Mouse (Mus musculus) embryonic facial prominence, embryonic 12.5 days (tissue): ENCODE data around the gene Rapgef2. TPM values are rescaled to one million over a fixed set of nuclear protein-coding genes. Genes with fewer than 3 reads are reported as not detected.

Source experiments
- ATAC-seq: fragments of 200-750 bp; cut with Nextera tagmentation; 2 replicates; pipeline ENCODE4 v1.8.0; 2017; ENCODE audit not compliant: insufficient number of reproducible peaks, insufficient read depth, low FRiP score, low TSS enrichment
- H3K27ac ChIP-seq: fragments of 300-500 bp; sonication (generic); 2 replicates; pipeline ENCODE4 v1.5.1; 2016; ENCODE audit warnings: mild to moderate bottlenecking
- H3K27me3 ChIP-seq: fragments of 300-500 bp; sonication (generic); 2 replicates; pipeline ENCODE4 v1.6.1; 2016; ENCODE audit warnings: mild to moderate bottlenecking, moderate library complexity
- H3K36me3 ChIP-seq: fragments of 300-500 bp; sonication (generic); 2 replicates; pipeline ENCODE4 v1.6.1; 2016; ENCODE audit warnings: mild to moderate bottlenecking
- H3K4me1 ChIP-seq: fragments of 300-500 bp; sonication (generic); 2 replicates; pipeline ENCODE4 v1.6.1; 2016
- H3K4me2 ChIP-seq: fragments of 300-500 bp; sonication (generic); replicated peaks from 2 replicates; pipeline ENCODE4 v1.6.1; 2016; ENCODE audit warnings: mild to moderate bottlenecking, moderate library complexity
- H3K4me3 ChIP-seq: fragments of 300-500 bp; sonication (generic); 2 replicates; pipeline ENCODE4 v1.5.1; 2016; ENCODE audit warnings: mild to moderate bottlenecking
- H3K9ac ChIP-seq: fragments of 300-500 bp; sonication (generic); 2 replicates; pipeline ENCODE4 v1.6.1; 2016; ENCODE audit warnings: mild to moderate bottlenecking, moderate library complexity
- H3K9me3 ChIP-seq: fragments of 300-500 bp; sonication (generic); 2 replicates; pipeline ENCODE4 v1.6.1; 2016; ENCODE audit warnings: mild to moderate bottlenecking, moderate library complexity
- WGBS: fragments of 180-500 bp; shearing (Covaris S2); methylation state at CpG from one replicate; pipeline ENCODE4 v1.1.7; 2016; 5-methylcytosine and 5-hydroxymethylcytosine counted together
- polyA plus RNA-seq: library from polyadenylated mRNA; unstranded; fragments of >200 nt; fragmentation: Nextera tagmentation; extraction: Ambion mirVana; gene quantifications from 2 replicates; pipeline ENCODE4 v1.2.1, GENCODE M21; 2016

Gene Rapgef2
- polyA plus RNA-seq, 1 experiment from 2014 or later: 11.1 TPM

DNA sequence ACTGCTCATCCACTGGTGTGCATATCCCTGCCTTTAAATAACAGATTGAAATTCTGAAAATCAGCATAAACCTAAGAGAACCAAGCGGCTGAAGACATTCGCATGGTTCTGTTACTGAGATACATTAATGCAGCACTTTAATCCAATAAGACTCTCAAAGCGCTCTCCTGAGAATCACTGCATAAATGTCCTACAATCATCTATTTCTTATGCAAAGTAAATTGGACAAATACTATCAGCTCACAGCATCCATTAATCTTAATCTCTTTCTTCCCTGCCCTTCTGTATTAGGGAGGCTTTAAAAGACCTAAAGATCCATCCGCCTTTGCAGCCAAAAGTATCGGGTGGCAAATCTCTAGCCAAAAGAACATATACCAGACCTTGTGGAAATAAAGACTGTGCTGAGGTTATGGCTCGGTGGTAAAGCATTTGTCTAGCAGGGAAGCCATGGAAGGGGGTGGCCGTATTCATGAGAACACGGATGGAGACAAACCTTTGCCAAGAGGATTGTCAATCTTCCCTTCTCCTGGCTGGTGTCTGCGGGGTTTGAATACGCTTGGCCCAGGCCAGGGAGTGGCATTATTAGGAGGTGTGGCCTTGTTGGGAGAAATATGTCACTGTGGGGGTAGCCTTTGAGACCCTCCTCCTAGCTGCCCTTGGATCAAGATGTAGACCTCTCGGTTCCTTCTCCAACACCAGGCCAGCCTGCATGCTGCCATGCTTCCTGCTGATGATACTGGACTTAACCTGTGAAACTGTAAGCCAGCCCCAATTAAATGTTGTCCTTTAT, 10.3 kb downstream of the Rapgef2 start:
- Histone ChIP-seq H3K9me3 (no peaks in the 10 kb centered on the region), H3K27ac (no peak overlapping the region), H3K27me3 (no peaks in the 10 kb centered on the region), H3K36me3 (no peaks in the 10 kb centered on the region), H3K4me2 (no peak overlapping the region), H3K4me1 (peaks cover 19% of the 10 kb centered on the region; the same call in 1 of the 2 replicates), H3K9ac (no peak overlapping the region), H3K4me3 (no peak overlapping the region)
- ATAC-seq: no peak
- 81% methylated on average over 11 of the region's 11 CpGs for WGBS

DNA sequence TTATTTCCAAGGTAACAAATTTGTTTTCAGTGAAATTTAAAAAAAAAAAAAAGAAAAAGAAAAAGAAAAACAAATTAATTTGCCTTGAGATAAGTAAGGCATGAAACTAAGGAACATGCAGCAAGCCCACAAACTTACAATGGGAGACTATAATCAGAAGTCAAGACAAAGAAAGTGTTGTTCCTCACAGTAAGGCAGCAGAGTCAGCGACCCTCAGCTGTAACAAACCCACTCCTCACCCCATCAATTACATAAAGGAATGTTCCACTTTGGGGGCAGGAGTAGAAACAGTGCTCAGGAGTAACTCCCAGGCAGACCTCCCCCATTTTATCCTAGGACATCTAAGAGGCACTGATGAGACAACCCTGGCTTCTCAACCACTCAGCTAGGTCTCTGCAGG, 13.0 kb downstream of the Rapgef2 start:
- 16% methylated on average over 1 of the region's 1 CpGs for WGBS
- Histone ChIP-seq H3K4me1 (peaks cover 19% of the 10 kb centered on the region; the same call in 1 of the 2 replicates), H3K4me2 (no peak overlapping the region), H3K9me3 (no peaks in the 10 kb centered on the region), H3K27ac (no peak overlapping the region), H3K4me3 (no peak overlapping the region), H3K9ac (no peak overlapping the region), H3K27me3 (no peaks in the 10 kb centered on the region), H3K36me3 (no peaks in the 10 kb centered on the region)
- ATAC-seq: no peak

DNA sequence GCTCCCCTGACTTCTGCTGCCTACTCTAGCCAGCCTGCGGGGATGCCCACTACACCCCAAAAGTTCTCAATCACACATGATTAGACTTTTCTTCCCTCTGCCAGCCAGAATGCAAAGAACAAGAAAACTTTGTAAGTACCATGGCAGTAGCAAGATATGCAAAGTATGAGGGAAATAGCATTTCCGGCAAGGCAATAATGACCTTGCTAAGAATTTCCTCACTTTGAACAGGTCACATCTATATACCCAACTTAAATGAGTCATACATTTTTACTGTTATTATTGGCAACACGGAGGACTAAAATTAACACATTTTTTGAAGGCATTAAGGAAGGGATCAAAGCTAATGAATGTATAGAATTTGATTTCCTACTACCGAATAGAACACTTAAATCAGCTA, 13.4 kb downstream of the Rapgef2 start:
- 70% methylated on average over 4 of the region's 4 CpGs for WGBS
- no peak overlapping the region for H3K27ac ChIP-seq
- H3K9me3 ChIP-seq: no peaks in the 10 kb centered on the region
- no peak for ATAC-seq
- H3K4me2 ChIP-seq: no peak overlapping the region
- no peaks in the 10 kb centered on the region for H3K36me3 ChIP-seq
- H3K9ac ChIP-seq: no peak overlapping the region
- no peaks in the 10 kb centered on the region for H3K27me3 ChIP-seq
- no peak overlapping the region for H3K4me3 ChIP-seq
- H3K4me1 ChIP-seq: peaks cover 15% of the 10 kb centered on the region; the same call in 1 of the 2 replicates

DNA sequence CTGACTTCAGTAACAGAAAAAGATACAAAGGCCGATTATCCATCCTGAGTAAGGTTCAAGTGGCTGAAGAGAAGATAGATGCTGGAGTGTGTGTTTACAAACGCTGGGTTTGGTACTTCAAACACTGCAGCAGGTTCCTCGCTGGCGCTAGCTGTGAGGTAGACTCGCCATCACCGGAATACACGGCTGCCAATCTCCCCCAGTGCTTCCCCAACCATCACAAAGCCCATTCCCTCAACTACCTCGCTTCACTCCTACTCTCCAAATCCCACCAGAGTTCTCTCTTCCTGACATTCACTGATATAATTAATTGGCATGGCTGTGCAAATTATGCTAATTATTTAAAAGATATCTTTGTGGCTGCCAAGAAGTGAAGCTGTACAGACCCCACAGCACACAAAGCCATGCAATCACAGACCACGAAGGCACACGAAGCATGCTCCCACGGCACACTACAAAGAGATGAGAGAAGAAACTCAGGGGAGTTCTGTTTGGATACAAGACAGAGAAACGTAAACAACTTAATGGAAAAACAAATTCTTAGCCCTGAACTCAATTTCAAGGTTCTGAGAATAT, 15.2 kb downstream of the Rapgef2 start:
- no peak for ATAC-seq
- no peak overlapping the region for H3K27ac ChIP-seq
- no peak overlapping the region for H3K4me2 ChIP-seq
- H3K4me1 ChIP-seq: peaks cover 13% of the 10 kb centered on the region; the same call in 1 of the 2 replicates
- 70% methylated on average over 12 of the region's 12 CpGs for WGBS
- H3K36me3 ChIP-seq: no peaks in the 10 kb centered on the region
- no peak overlapping the region for H3K4me3 ChIP-seq
- no peaks in the 10 kb centered on the region for H3K27me3 ChIP-seq
- H3K9me3 ChIP-seq: no peaks in the 10 kb centered on the region
- H3K9ac ChIP-seq: no peak overlapping the region

DNA sequence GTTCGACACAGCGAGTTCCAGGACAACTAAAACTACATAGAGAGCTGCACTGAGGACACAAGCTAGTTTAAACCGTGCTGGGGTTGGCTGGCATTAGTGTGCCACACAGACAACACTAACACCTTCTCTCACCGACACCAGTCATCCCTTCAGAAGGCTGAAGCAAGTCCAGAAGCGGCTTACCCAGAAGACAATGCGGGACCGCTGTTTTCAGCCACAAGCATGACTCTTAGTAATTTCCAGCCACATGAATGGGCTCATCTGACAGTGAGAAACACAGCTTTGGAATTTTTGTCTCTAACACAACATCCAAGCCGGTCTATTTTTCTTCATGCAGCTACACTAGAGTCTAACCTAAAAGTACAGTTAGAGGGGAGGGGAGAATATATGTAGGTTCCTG, 16.4 kb downstream of the Rapgef2 start:
- no peaks in the 10 kb centered on the region for H3K27me3 ChIP-seq
- H3K9ac ChIP-seq: no peak overlapping the region
- H3K4me1 ChIP-seq: peaks cover 9% of the 10 kb centered on the region; the same call in 1 of the 2 replicates
- no peaks in the 10 kb centered on the region for H3K36me3 ChIP-seq
- no peak for ATAC-seq
- no peak overlapping the region for H3K4me3 ChIP-seq
- 84% methylated on average over 8 of the region's 8 CpGs for WGBS
- H3K4me2 ChIP-seq: no peak overlapping the region
- H3K27ac ChIP-seq: no peak overlapping the region
- H3K9me3 ChIP-seq: no peaks in the 10 kb centered on the region

DNA sequence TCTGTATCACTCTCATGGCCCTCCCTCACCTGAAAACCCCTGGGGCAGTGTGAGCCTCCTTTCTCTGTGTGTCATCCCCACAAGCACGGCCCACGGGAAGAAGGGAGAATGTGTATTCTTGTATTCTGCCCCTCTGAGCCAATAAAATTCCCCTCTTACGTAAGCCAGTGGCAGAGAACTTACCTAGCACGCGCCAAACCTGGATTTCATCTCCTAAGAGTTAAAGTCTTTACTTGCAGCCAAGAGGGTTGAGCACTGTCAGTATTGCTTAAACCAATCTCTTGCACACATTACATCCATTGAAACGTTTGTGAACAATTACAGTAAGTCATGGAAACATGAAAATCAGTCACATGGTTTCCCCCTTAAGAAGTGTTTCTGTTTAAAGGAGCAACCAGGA, 19.3 kb downstream of the Rapgef2 start:
- Histone ChIP-seq H3K9ac (no peak overlapping the region), H3K4me3 (no peak overlapping the region), H3K27me3 (no peaks in the 10 kb centered on the region), H3K36me3 (no peaks in the 10 kb centered on the region), H3K9me3 (no peaks in the 10 kb centered on the region), H3K4me1 (0 out of 2 replicates have a peak, but pooled peaks cover 5% of the 10 kb centered on the region), H3K4me2 (no peak overlapping the region), H3K27ac (no peak overlapping the region)
- WGBS: 77% methylated on average over 6 of the region's 6 CpGs
- ATAC-seq: no peak

DNA sequence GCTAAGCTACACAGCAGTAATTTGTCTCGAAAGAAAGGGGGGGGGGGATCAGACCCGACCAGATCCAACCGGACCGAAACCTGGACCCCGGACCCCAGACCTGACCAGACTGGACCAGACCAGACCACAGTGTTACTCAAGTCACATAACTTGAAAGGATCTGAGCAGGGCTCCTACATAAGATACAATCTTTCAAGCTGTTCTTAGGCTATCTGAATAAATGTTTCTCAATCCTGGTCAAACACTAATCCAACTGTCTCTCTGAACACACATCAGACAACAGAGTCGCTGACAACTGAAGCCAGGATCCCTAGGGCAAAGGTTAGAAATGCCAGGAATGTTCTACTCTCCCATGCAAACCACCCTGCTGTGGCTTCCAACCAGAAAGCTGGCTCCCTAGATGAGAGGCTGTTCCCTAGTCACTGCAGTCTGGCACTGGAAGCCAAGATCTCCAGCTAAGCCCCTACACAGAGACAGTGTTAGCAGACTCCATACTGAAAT, 24.5 kb downstream of the Rapgef2 start:
- 68% methylated on average over 6 of the region's 6 CpGs for WGBS
- ATAC-seq: no peak
- Histone ChIP-seq H3K9ac (no peak overlapping the region), H3K4me3 (no peak overlapping the region), H3K27me3 (no peaks in the 10 kb centered on the region), H3K27ac (no peak overlapping the region), H3K36me3 (no peaks in the 10 kb centered on the region), H3K4me2 (no peak overlapping the region), H3K4me1 (peaks cover 7% of the 10 kb centered on the region; the same call in 1 of the 2 replicates), H3K9me3 (no peaks in the 10 kb centered on the region)

DNA sequence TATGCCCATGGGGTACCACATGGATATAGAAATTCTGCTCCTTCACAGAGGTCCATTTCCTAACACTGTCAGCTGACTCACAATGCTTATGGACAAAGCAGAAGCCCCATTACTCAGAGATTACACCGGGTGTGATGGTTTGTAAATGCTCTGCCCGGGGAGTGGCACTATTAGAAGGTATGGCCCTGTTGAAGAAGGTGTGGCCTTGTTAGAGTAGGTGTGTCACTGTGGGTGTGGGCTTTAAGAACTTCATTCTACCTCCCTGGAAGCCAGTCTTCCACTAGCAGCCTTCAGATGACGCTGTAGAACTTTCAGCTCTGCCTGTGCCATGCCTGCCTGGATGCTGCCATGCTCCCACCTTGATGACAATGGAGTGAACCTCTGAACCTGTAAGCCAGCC, 32.3 kb downstream of the Rapgef2 start:
- H3K36me3 ChIP-seq: no peaks in the 10 kb centered on the region
- no peak overlapping the region for H3K9ac ChIP-seq
- no peak overlapping the region for H3K4me2 ChIP-seq
- H3K4me3 ChIP-seq: no peak overlapping the region
- H3K9me3 ChIP-seq: no peaks in the 10 kb centered on the region
- ATAC-seq: no peak
- H3K4me1 ChIP-seq: no peaks in the 10 kb centered on the region; the same call in 1 of the 2 replicates
- no peak overlapping the region for H3K27ac ChIP-seq
- 89% methylated on average over 3 of the region's 3 CpGs for WGBS
- no peaks in the 10 kb centered on the region for H3K27me3 ChIP-seq

DNA sequence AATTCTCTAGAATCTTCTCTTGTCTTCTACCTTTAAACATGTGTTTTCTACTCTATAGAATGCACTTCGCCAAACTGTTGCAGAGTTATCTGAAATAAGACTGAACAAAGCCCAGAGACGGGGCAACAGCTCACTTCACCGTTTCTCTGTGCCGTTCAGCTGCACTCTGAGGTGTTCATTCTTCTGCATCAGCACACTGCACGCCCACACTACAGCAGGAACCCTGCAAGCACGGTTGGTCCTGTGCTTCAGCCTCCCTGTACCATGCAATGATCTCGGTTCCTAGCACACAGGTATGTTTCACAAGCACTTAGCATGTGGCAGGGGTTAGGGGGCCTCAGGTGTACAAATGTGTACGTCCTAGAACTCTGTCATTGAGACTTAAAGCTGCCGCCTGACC, 32.9 kb downstream of the Rapgef2 start:
- H3K27ac ChIP-seq: no peak overlapping the region
- 75% methylated on average over 9 of the region's 9 CpGs for WGBS
- H3K36me3 ChIP-seq: no peaks in the 10 kb centered on the region
- no peak overlapping the region for H3K9ac ChIP-seq
- no peak overlapping the region for H3K4me2 ChIP-seq
- no peak overlapping the region for H3K4me3 ChIP-seq
- H3K27me3 ChIP-seq: no peaks in the 10 kb centered on the region
- H3K4me1 ChIP-seq: no peaks in the 10 kb centered on the region; the same call in 1 of the 2 replicates
- H3K9me3 ChIP-seq: no peaks in the 10 kb centered on the region
- no peak for ATAC-seq

DNA sequence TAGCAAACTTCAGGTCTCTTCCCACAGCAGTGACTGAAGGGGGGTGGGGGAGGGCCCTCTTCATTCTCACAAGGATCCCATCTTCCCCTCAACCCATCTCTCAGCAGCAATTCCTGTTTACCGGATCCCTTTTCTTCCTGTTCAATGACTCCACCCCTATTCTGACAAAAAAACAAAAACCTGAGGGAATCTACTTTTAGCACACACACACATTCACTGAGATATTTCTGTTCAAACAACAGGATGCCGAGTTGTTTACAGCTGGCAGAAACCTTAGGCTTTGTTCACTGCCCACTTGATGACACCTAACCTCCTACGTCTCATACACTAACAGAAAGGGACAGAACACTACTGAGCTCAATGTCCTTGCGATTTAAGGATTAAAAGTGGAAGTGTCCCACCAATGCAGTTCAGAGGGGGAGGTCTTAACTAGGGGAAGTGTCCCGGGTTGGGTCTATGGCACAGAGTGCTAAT, 33.4 kb downstream of the Rapgef2 start:
- ATAC-seq: no peak
- no peak overlapping the region for H3K9ac ChIP-seq
- 61% methylated on average over 5 of the region's 5 CpGs for WGBS

DNA sequence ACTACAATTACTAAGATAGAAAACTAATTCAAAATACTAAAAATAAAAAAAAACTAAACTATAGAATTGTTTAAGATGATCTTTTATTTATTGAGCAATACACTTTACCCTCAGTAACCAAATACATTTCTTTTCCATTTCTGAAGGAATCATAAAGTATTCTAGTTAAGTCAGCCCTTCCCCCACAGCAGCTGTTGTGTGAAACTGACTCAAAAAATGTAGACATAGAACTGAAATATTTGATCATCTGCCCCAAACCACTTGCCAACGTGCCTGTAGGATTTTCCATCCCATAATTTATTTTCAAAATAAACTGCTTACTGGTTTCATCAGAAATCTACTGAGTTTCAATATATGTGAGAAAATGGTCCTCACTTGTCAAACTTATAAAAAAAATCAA, 36.4 kb downstream of the Rapgef2 start:
- Histone ChIP-seq H3K4me2 (no peak overlapping the region), H3K9ac (no peak overlapping the region), H3K36me3 (no peaks in the 10 kb centered on the region), H3K27ac (no peak overlapping the region), H3K4me3 (no peak overlapping the region), H3K9me3 (no peaks in the 10 kb centered on the region), H3K27me3 (no peaks in the 10 kb centered on the region), H3K4me1 (peaks cover 12% of the 10 kb centered on the region)
- WGBS: 70% methylated on average over 1 of the region's 1 CpGs
- no peak for ATAC-seq

More for the DNA sequence above, 33.4 kb downstream of the Rapgef2 start:
- H3K9me3 ChIP-seq: no peaks in the 10 kb centered on the region
- no peak overlapping the region for H3K4me3 ChIP-seq
- no peak overlapping the region for H3K27ac ChIP-seq
- H3K4me2 ChIP-seq: no peak overlapping the region
- H3K36me3 ChIP-seq: no peaks in the 10 kb centered on the region
- peaks cover 3% of the 10 kb centered on the region for H3K4me1 ChIP-seq
- no peaks in the 10 kb centered on the region for H3K27me3 ChIP-seq

DNA sequence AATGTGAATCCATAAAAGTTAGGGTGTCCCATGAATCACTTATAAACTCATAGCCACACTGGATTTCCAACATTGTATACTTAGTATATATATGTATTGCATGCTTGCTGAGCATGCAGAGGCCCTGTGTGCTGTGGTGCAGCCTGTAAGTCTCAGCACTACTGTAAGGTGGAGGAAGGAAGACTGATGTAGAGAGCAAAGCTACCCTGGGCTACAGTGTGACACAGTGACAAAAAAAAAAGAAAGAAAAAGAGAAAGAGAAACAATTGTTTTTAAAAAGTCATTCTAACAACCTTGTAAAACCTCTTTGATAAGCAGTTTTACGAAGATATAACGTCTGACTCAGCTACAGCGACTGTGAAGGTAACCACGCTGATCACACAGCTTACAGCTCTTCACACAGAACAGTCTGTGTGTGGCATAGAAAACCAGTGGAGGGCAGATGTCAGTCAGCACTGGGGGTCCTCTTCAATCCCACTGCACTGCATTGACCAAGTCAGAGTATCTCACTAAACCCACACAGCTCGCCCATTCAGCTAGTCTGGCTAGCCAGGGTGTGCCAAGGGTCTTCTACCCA, 37.6 kb downstream of the Rapgef2 start:
- Histone ChIP-seq H3K36me3 (no peaks in the 10 kb centered on the region), H3K9me3 (no peaks in the 10 kb centered on the region), H3K27ac (no peak overlapping the region), H3K4me1 (peaks cover 12% of the 10 kb centered on the region), H3K9ac (no peak overlapping the region), H3K4me2 (no peak overlapping the region), H3K27me3 (no peaks in the 10 kb centered on the region), H3K4me3 (no peak overlapping the region)
- WGBS: 87% methylated on average over 5 of the region's 5 CpGs
- ATAC-seq: no peak
